Mouse (Mus musculus) spleen, adult 2 months (tissue): ENCODE measurements at regions not wholly inside any gene's neighbourhood (a gene's known extent, or its start where the extent isn't known, plus 50 kb on each side); places are given as distances from the start of the nearest gene placed in this dataset.

Source experiments
- DNase-seq, 2 experiments: peaks; one replicate each; pipeline versions ENCODE4 v3.0.0 to v3.0.0-alpha.2; 2012 to 2021; ENCODE audit warnings: low spot score in 2 of 2, low read depth in 1 of 2
- H3K27ac ChIP-seq: fragments of 200-500 bp; 2 replicates; pipeline ENCODE4 v1.5.1; 2012; ENCODE audit warnings: low read length, inconsistent platforms; ENCODE audit not compliant: insufficient read depth
- H3K27me3 ChIP-seq: fragments of 200-500 bp; 2 replicates; pipeline ENCODE4 v1.6.1; 2012; ENCODE audit warnings: mild to moderate bottlenecking, moderate library complexity, low read length, inconsistent platforms; ENCODE audit not compliant: control insufficient read depth, insufficient read depth
- H3K36me3 ChIP-seq: fragments of 200-500 bp; 2 replicates; pipeline ENCODE4 v1.6.1; 2012; ENCODE audit warnings: mild to moderate bottlenecking, low read length, inconsistent platforms; ENCODE audit not compliant: control insufficient read depth, insufficient read depth
- H3K4me1 ChIP-seq: fragments of 200-500 bp; 2 replicates; pipeline ENCODE4 v1.6.1; 2011; ENCODE audit warnings: inconsistent platforms; ENCODE audit not compliant: control insufficient read depth, insufficient read depth, insufficient read length
- H3K4me3 ChIP-seq: fragments of 200-500 bp; 2 replicates; pipeline ENCODE4 v1.5.1; 2011; ENCODE audit warnings: mild to moderate bottlenecking, inconsistent platforms; ENCODE audit not compliant: insufficient read depth, insufficient read length; ENCODE audit errors: extremely low read depth
- CTCF ChIP-seq: fragments of 200-500 bp; IDR thresholded peaks from 2 replicates; pipeline ENCODE4 v1.5.1; 2011; ENCODE audit warnings: mild to moderate bottlenecking, inconsistent platforms; ENCODE audit not compliant: insufficient read depth, insufficient read length, insufficient replicate concordance; ENCODE audit errors: extremely low read depth
- POLR2A ChIP-seq: fragments of 200-500 bp; IDR thresholded peaks from 2 replicates; pipeline ENCODE4 v1.6.1; 2011; ENCODE audit warnings: low read depth, low read length, inconsistent platforms
- WGBS: fragments of 180-500 bp; shearing (Covaris S2); methylation state at CpG from one replicate; pipeline ENCODE4 v1.1.7; 2018; 5-methylcytosine and 5-hydroxymethylcytosine counted together

DNA sequence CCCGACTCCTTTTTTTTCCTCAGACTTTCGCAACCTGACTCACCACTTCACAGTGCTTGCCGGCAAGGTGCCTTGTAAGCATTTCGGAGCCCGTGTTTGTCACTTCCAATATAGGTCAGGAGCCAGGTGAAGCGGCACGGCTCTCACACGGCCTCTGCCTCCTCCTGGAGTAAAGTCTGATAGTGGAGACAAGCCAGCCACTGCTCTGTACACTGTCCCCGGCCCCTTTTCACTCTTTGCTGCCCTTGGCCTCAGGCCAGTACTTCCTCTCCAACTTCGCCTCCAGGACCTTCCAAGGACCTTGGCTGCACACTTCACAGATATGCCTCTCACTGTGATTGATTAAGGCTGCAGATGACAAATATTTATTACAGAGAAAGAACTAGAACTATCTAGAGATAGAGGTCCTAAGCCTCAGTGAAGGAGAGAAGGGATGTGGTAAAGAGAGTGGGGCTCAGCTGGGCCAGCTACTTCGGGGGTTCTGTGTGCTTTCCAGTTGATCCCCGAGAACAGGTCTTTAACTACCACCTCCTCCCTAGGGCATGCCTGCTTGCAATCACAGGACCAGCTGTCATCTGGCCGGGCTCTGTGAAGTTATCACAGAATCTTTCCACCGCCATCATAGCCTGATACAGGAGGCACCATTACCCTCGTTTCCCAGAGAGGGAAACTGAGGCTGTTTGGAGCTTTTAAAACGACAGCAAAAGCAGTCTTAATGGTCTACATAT lies 204.2 kb downstream of the Trim29 start:
- no peaks in the 10 kb centered on the region for H3K36me3 ChIP-seq
- TF ChIP-seq CTCF = no peak
- TF ChIP-seq POLR2A = no peak
- 85% methylated on average over 16 of the region's 16 CpGs for WGBS
- H3K4me3 ChIP-seq = no peak overlapping the region
- H3K27ac ChIP-seq = no peak overlapping the region
- DNase-seq = no peak
- no peaks in the 10 kb centered on the region for H3K27me3 ChIP-seq
- no peaks in the 10 kb centered on the region for H3K4me1 ChIP-seq

DNA sequence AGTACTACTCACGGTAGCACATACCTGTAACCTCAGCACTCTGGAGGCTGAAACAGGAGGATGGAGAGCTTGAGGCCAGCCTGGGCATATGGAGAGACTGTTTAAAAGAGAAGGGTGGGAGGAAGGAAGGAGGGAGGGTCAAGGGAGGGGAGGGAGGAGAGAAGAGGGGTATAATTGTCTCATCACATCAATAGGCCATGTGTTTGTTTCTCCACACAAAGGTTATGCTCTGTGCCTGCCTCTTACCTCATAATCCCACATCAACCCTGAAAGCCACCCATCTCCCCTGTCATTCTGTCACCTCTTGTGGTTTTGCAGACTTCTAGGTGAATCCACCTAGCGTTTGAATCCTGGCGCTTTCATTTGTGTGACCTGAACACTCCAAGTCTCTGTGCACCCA lies 210.3 kb downstream of the Trim29 start:
- Histone ChIP-seq H3K36me3 (no peaks in the 10 kb centered on the region), H3K27me3 (no peaks in the 10 kb centered on the region), H3K27ac (no peak overlapping the region), H3K4me1 (no peaks in the 10 kb centered on the region), H3K4me3 (no peak overlapping the region)
- TF ChIP-seq CTCF = no peak
- no peak for DNase-seq
- WGBS = 82% methylated on average over 3 of the region's 3 CpGs

DNA sequence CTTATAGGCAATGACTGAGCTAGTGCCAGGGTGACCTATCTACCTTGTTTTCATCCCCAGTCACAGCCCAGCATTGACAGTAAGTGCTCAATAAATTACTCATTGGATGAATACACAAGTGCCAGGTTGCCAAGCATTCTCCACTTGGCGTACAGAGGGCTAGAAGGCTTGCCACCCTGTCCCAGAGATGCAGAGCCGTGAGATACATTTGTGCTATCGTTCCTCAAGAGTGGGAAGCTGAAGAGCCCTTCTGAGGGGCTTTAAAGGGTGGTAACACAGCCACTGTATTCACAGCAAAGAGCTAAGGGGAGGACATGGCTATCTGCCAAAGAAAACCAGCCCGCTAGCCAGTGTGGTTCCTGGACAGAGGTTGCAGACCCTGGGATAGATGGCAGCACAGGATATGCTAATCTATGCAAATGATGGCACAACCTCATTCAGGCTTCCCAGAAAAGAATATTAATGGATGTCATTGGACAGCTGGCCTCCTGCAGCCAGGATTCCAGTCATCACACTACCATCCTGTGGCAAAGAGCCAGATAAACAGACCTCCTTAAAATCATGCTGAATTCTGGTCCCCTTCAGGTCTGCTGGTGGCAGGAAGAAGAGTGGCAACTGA lies 214.4 kb downstream of the Trim29 start:
- H3K4me3 ChIP-seq = no peak overlapping the region
- TF ChIP-seq POLR2A = no peak
- no peak for TF ChIP-seq CTCF
- no peak overlapping the region for H3K27ac ChIP-seq
- WGBS = 70% methylated on average over 4 of the region's 4 CpGs
- no peaks in the 10 kb centered on the region for H3K36me3 ChIP-seq
- no peak for DNase-seq
- H3K4me1 ChIP-seq = no peaks in the 10 kb centered on the region
- H3K27me3 ChIP-seq = no peaks in the 10 kb centered on the region

DNA sequence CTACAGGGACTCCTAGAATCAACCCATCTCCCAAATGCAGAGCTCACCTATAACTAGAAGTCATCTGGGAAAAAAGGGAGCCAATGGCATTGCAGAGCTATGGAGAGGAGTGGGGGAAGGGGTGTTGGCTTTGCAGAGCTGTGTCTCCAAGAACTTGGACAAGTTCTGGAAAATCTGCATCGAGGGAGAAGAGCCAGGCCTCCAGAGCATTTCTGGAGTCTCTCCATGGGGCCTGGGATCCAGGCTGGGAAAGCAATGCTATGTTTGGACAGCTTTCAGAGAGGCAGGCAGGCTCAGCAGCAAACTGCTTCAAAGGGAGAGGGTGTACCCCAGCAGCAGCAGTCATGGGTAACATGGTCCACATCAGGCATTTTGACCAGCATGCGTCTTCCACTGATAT lies 211.6 kb upstream of the Nectin1 start:
- DNase-seq = no peak
- Histone ChIP-seq H3K27me3 (no peaks in the 10 kb centered on the region), H3K4me3 (no peak overlapping the region), H3K4me1 (no peaks in the 10 kb centered on the region), H3K27ac (no peak overlapping the region), H3K36me3 (no peaks in the 10 kb centered on the region)
- 84% methylated on average over 2 of the region's 2 CpGs for WGBS
- TF ChIP-seq CTCF = no peak
- no peak for TF ChIP-seq POLR2A

DNA sequence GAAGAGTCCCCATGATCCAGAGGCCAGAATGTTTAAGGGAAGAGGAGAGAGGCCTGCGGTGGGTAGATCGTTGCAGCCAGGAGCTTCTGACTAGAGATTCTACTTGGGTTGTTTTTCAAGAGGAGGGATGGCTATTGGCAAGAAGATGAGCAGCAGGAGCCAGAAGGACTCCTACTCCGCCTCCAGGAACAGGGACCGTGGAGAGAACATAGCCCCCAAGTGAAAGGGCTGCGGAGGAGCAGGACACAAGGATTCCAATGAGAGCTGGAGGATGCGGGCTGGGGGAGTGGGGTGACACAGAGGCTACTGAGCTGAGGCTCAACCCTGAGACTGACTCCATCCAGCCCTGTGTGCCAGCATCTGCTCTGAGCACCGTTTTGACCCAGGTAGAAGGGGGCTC lies 207.8 kb upstream of the Nectin1 start:
- Histone ChIP-seq H3K4me1 (no peaks in the 10 kb centered on the region), H3K36me3 (no peaks in the 10 kb centered on the region), H3K4me3 (no peak overlapping the region), H3K27me3 (no peaks in the 10 kb centered on the region), H3K27ac (no peak overlapping the region)
- no peak for DNase-seq
- TF ChIP-seq CTCF (no peak), POLR2A (no peak)
- WGBS = 89% methylated on average over 7 of the region's 7 CpGs

DNA sequence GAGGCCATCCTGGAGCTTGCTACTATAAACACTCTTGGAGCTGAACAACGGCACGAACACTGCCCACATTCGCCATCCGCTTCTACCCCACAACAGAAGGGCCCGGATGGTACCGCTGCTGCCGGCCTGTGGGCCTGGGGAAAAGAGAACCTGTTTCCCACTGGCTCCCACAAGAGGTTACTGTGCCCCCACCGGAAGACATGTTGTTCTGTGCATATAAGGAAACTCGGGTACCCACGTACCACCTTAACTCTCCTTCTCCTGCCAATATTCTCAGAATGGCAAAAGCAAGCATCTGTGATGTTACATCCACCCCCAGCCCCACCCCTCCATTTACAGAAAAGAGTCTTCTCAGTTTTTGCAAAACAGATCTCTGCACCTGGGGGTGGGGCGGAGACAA lies 206.7 kb upstream of the Nectin1 start:
- H3K4me1 ChIP-seq = no peaks in the 10 kb centered on the region
- TF ChIP-seq POLR2A (no peak), CTCF (no peak)
- no peaks in the 10 kb centered on the region for H3K27me3 ChIP-seq
- WGBS = 85% methylated on average over 11 of the region's 11 CpGs
- no peak overlapping the region for H3K4me3 ChIP-seq
- H3K36me3 ChIP-seq = no peaks in the 10 kb centered on the region
- DNase-seq = no peak
- H3K27ac ChIP-seq = no peak overlapping the region

DNA sequence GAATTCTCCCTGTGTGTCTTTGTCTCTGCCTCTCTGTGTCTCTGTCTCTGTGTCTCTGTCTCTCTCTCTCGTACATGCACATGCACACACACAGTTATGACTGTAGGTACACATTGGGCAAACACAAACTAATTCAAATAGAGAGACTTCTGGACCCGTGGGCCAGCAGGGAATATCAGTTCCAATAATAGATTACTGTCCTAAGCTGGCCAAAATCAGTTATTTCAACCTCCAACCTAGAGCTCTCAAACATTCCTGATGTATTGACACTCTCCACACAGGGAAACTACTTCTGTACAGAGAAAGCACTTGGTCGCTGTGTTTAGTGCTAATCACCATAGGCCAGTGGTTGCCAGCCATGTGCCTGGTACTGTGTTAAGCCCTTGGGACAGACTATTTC lies 203.7 kb upstream of the Nectin1 start:
- Histone ChIP-seq H3K4me3 (no peak overlapping the region), H3K36me3 (no peaks in the 10 kb centered on the region), H3K27me3 (no peaks in the 10 kb centered on the region), H3K4me1 (no peaks in the 10 kb centered on the region), H3K27ac (no peak overlapping the region)
- no peak for DNase-seq
- WGBS = 74% methylated on average over 3 of the region's 3 CpGs
- no peak for TF ChIP-seq CTCF
- TF ChIP-seq POLR2A = no peak
